Mouse (Mus musculus): ENCODE results near the gene Gm10428.

- TF ChIP-seq CTCF (IDR thresholded peaks at IDR 0.05; ENCODE audit: low read depth) (no peak), EP300 (IDR thresholded peaks at IDR 0.05; ENCODE audit: low read depth) (no peak)
Observed at GRCm38 (mm10) chr11:62728276-62728675, 24.6 kb upstream of the Gm10428 start.
